Mouse (Mus musculus): Measurements from ENCODE around the gene Slc18a2.

Slc18a2 gene

GRCm38 (mm10) chr19:59276354-59276753 is 15.7 kb downstream of the Slc18a2 start:
- no peak for DNase-seq (ENCODE audit: low spot score)

- no peak for DNase-seq (ENCODE audit: low spot score)
These were observed 20.1 kb downstream of the Slc18a2 start for GRCm38 (mm10) chr19:59280841-59281240.

GRCm38 (mm10) chr19:59282001-59282400 is 21.3 kb downstream of the Slc18a2 start:
- no peak for DNase-seq (ENCODE audit: low spot score)

- no peak for DNase-seq (ENCODE audit: low spot score)
These were observed 28.3 kb downstream of the Slc18a2 start for GRCm38 (mm10) chr19:59289042-59289441.

GRCm38 (mm10) chr19:59289811-59290210 is 29.1 kb downstream of the Slc18a2 start:
- no peak for DNase-seq (ENCODE audit: low spot score)

- DNase-seq (ENCODE audit: low spot score): no peak
These were observed 31.6 kb downstream of the Slc18a2 start for GRCm38 (mm10) chr19:59292183-59292839.

- no peak for DNase-seq (ENCODE audit: low spot score)
These were observed 54.6 kb downstream of the Slc18a2 start for GRCm38 (mm10) chr19:59315308-59315707.

- peak; percentile 3 for DNase-seq (ENCODE audit: low spot score)
These were observed 55.9 kb downstream of the Slc18a2 start for GRCm38 (mm10) chr19:59316571-59316970.

GRCm38 (mm10) chr19:59321990-59322389 is 61.3 kb downstream of the Slc18a2 start, which contains the start of gene Rps12-ps3:
Rps12-ps3 (plus strand) TSS chr19:59322290.
- no peak for DNase-seq (ENCODE audit: low spot score)

- no peak for DNase-seq (ENCODE audit: low spot score)
These were observed 70.1 kb downstream of the Slc18a2 start for GRCm38 (mm10) chr19:59330816-59331225.

GRCm38 (mm10) chr19:59336655-59337054 is 76.0 kb downstream of the Slc18a2 start:
- DNase-seq (ENCODE audit: low spot score): no peak

GRCm38 (mm10) chr19:59337872-59338681 is 77.4 kb downstream of the Slc18a2 start:
- DNase-seq (ENCODE audit: low spot score): no peak

GRCm38 (mm10) chr19:59339908-59340307 is 79.2 kb downstream of the Slc18a2 start:
- DNase-seq (ENCODE audit: low spot score): no peak

GRCm38 (mm10) chr19:59342964-59343363 is 82.3 kb downstream of the Slc18a2 start:
- DNase-seq (ENCODE audit: low spot score): no peak

- DNase-seq (ENCODE audit: low spot score): no peak
These were observed 83.6 kb downstream of the Slc18a2 start for GRCm38 (mm10) chr19:59344304-59344711.

GRCm38 (mm10) chr19:59345081-59345657 is 84.5 kb downstream of the Slc18a2 start:
- peak; percentile 38 for DNase-seq (ENCODE audit: low spot score)

All from ovary, postnatal 14 days (tissue).